Mouse (Mus musculus) liver, embryonic 15.5 days (tissue): Measurements from ENCODE around the gene Tln1. TPM values are rescaled to one million over a fixed set of nuclear protein-coding genes. Genes with fewer than 3 reads are reported as not detected.
"Not testable (repeated sequence)": the region's sequence is repeated elsewhere in the genome, so short reads cannot be mapped to it uniquely, and the experiment has no call there.

Experiments used
- ATAC-seq: fragments of 200-750 bp; cut with Nextera tagmentation; 2 replicates; pipeline ENCODE4 v1.8.0; 2017; ENCODE audit warnings: moderate number of reproducible peaks, mild to moderate bottlenecking, moderate library complexity; ENCODE audit not compliant: insufficient read depth
- H3K27ac ChIP-seq: fragments of 300-500 bp; sonication (generic); replicated peaks from 2 replicates; pipeline ENCODE4 v1.5.1; 2015; ENCODE audit warnings: mild to moderate bottlenecking, inconsistent platforms
- H3K27me3 ChIP-seq: fragments of 300-500 bp; sonication (generic); 2 replicates; pipeline ENCODE4 v1.6.1; 2015; ENCODE audit warnings: mild to moderate bottlenecking, inconsistent platforms
- H3K36me3 ChIP-seq: fragments of 300-500 bp; sonication (generic); replicated peaks from 2 replicates; pipeline ENCODE4 v1.6.1; 2015; ENCODE audit warnings: moderate library complexity, mild to moderate bottlenecking, inconsistent platforms
- H3K4me1 ChIP-seq: fragments of 300-500 bp; sonication (generic); replicated peaks from 2 replicates; pipeline ENCODE4 v1.6.1; 2015; ENCODE audit warnings: inconsistent platforms
- H3K4me2 ChIP-seq: fragments of 300-500 bp; sonication (generic); 2 replicates; pipeline ENCODE4 v1.6.1; 2015; ENCODE audit warnings: moderate library complexity, mild to moderate bottlenecking, inconsistent platforms
- H3K4me3 ChIP-seq: fragments of 300-500 bp; sonication (generic); replicated peaks from 2 replicates; pipeline ENCODE4 v1.5.1; 2015; ENCODE audit warnings: mild to moderate bottlenecking, inconsistent platforms
- H3K9ac ChIP-seq: fragments of 300-500 bp; sonication (generic); 2 replicates; pipeline ENCODE4 v1.6.1; 2015; ENCODE audit warnings: moderate library complexity, mild to moderate bottlenecking, inconsistent platforms
- H3K9me3 ChIP-seq: fragments of 300-500 bp; sonication (generic); replicated peaks from 2 replicates; pipeline ENCODE4 v1.6.1; 2016; ENCODE audit warnings: inconsistent platforms
- WGBS: fragments of 180-500 bp; shearing (Covaris S2); methylation state at CpG from one replicate; pipeline ENCODE4 v1.1.7; 2015; ENCODE audit warnings: mixed read lengths; ENCODE audit not compliant: insufficient replicate concordance; 5-methylcytosine and 5-hydroxymethylcytosine counted together
- polyA plus RNA-seq: library from polyadenylated mRNA; unstranded; fragments of >200 nt; fragmentation: Nextera tagmentation; extraction: Ambion mirVana; gene quantifications from 2 replicates; pipeline ENCODE4 v1.2.1, GENCODE M21; 2015

Gene Tln1
- polyA plus RNA-seq, 1 experiment from 2014 or later, result 37.5 TPM

DNA sequence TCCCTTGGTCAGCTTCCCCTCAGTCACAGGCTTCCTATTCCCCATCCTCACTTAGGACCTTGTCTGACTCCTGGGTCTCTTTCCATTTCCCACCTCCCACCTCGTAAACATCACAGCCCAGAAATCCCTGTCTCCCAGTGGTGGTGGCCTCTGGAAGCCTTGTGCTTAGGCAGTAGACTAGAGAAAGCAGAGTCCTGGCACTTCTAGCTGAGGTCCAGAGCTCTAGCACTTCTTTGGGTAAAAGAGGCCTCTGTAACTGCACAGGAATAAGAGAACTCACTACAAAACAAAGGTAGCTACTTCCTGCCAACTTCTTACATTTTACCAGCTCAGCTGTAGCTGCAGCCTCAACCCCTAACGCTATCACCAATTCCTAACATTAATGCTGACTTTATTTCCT, 1.5 kb downstream of the Tln1 start:
- peak overlapping the region; percentile 83 for H3K4me3 ChIP-seq
- WGBS, result 4% methylated on average over 2 of the region's 2 CpGs
- peaks cover 71% of the 10 kb centered on the region for H3K4me1 ChIP-seq
- H3K9ac ChIP-seq, result peak overlapping the region; percentile 93
- peak overlapping the region; percentile 92 for H3K4me2 ChIP-seq
- peak overlapping the region; percentile 100 for H3K27ac ChIP-seq
- no peak for ATAC-seq
- H3K27me3 ChIP-seq, result no peaks in the 10 kb centered on the region
- H3K36me3 ChIP-seq, result peaks cover 39% of the 10 kb centered on the region
- H3K9me3 ChIP-seq, result no peaks in the 10 kb centered on the region

GRCm38 (mm10) chr4:43560243-43560611, 2.3 kb downstream of the Tln1 start:
- peaks cover 39% of the 10 kb centered on the region for H3K36me3 ChIP-seq
- no peak for ATAC-seq

DNA sequence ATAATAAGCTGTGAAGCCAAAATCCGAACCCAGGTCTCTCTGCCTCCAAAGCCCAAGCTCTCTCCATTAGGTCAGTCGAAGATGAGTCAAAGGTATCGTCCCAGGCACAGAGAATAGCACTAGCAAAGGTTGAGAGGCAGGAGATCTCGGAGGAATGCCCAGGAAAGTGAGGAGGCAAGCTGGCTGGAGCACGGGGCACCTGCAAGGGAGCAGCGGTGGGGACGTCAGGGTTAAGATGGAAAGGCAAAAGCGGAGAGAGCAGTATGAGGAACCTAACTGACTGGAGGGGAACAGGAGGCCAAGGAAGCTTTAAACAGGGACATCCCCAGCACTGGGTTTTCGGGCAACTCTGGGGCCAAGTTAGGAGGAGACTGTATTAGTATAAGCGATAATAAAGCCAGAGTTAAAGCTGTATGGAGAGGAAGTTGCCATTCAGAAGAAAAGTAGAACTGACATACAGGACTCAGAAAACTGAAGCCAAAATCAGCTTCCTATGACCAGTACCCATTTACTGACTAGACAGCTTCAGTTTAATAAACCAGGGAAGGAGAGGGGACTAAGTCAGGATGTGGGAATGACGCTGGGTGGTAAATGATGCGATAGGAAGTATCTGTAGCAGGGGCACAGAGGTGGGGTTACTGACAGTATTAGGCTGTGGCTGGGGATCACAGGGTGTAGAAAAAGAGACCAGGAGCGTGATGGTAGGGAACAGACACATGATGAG, 2.8 kb downstream of the Tln1 start:
- H3K4me1 ChIP-seq, result peaks cover 68% of the 10 kb centered on the region
- peak overlapping the region; percentile 100 for H3K27ac ChIP-seq
- H3K36me3 ChIP-seq, result peaks cover 39% of the 10 kb centered on the region
- ATAC-seq, result no peak
- peak overlapping the region; percentile 92 for H3K4me2 ChIP-seq
- H3K27me3 ChIP-seq, result no peaks in the 10 kb centered on the region
- no peaks in the 10 kb centered on the region for H3K9me3 ChIP-seq
- WGBS, result 19% methylated on average over 13 of the region's 13 CpGs
- H3K4me3 ChIP-seq, result peak overlapping the region; percentile 83
- H3K9ac ChIP-seq, result peak overlapping the region; percentile 93

More at GRCm38 (mm10) chr4:43560243-43560611, 2.3 kb downstream of the Tln1 start:
- Histone ChIP-seq H3K4me2 (peak overlapping the region; percentile 92), H3K27ac (peak overlapping the region; percentile 100), H3K9me3 (no peaks in the 10 kb centered on the region), H3K4me3 (peak overlapping the region; percentile 83), H3K9ac (peak overlapping the region; percentile 93), H3K4me1 (peaks cover 71% of the 10 kb centered on the region), H3K27me3 (no peaks in the 10 kb centered on the region)
- 6% methylated on average over 6 of the region's 6 CpGs for WGBS

DNA sequence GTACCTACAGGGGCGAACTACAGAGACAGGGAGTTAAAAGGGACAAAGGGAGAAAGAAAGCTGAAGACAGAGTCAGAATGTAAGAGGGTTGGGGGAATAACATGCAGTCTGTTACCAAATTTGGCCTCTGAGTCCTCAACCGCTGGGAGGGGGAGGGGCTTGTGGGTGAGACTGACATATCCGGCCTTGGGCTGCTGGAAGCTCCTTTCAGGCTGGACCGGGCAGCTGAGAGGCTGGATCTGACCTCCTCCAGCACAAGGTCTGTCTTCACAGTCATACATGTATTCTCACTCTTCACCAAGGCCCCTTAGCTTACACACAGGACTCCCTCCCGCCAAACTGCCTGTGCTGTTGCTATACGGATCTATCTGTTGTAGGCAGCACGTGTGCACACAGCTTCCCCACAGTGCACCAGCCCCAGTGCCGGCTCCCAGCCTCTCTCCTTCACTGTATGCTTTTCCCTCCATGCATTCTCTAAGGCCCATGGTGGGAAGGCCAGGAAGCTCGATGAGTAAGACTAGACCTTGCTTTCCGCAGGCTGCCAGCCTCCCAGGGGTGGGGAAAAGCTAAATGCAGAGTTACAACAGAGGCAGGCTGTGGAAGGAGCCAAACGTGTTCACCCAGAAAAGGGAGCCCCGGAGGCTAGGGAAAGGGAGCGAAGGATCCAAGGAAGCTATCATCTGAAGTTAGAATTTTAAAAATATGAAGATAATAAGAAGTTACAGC, 3.7 kb downstream of the Tln1 start:
- H3K9me3 ChIP-seq, result no peaks in the 10 kb centered on the region
- peak overlapping the region; percentile 76 for H3K27ac ChIP-seq
- peak overlapping the region; percentile 48 for H3K9ac ChIP-seq
- H3K27me3 ChIP-seq, result no peaks in the 10 kb centered on the region
- peak overlapping the region; percentile 92 for H3K4me2 ChIP-seq
- H3K36me3 ChIP-seq, result peaks cover 46% of the 10 kb centered on the region
- 9% methylated on average over 13 of the region's 13 CpGs for WGBS
- no peak for ATAC-seq
- peaks cover 61% of the 10 kb centered on the region for H3K4me1 ChIP-seq
- peak overlapping the region; percentile 83 for H3K4me3 ChIP-seq

- H3K36me3 ChIP-seq, result peaks cover 53% of the 10 kb centered on the region
- WGBS, result 5% methylated on average over 5 of the region's 5 CpGs
- ATAC-seq, result no peak
- H3K4me1 ChIP-seq, result peaks cover 55% of the 10 kb centered on the region
- H3K27me3 ChIP-seq, result no peaks in the 10 kb centered on the region
- peak overlapping the region; percentile 83 for H3K4me3 ChIP-seq
- peak overlapping the region; percentile 76 for H3K27ac ChIP-seq
- H3K9ac ChIP-seq, result peak overlapping the region; percentile 48
- H3K4me2 ChIP-seq, result peak overlapping the region; percentile 92
- no peaks in the 10 kb centered on the region for H3K9me3 ChIP-seq
Observed at GRCm38 (mm10) chr4:43558028-43558630, 4.4 kb downstream of the Tln1 start.

- 0 out of 2 replicates have a peak, but pooled peaks cover 8% of the 10 kb centered on the region for H3K9me3 ChIP-seq
- H3K27ac ChIP-seq, result no peak overlapping the region
- H3K27me3 ChIP-seq, result no peaks in the 10 kb centered on the region
- 72% methylated on average over 7 of the region's 7 CpGs for WGBS
- peaks cover 75% of the 10 kb centered on the region for H3K36me3 ChIP-seq
- H3K9ac ChIP-seq, result no peak overlapping the region
- peaks cover 46% of the 10 kb centered on the region for H3K4me1 ChIP-seq
- H3K4me3 ChIP-seq, result no peak overlapping the region
- no peak overlapping the region for H3K4me2 ChIP-seq
- ATAC-seq, result no peak
Observed at GRCm38 (mm10) chr4:43555926-43556325, 6.6 kb downstream of the Tln1 start.

GRCm38 (mm10) chr4:43553891-43554290, 8.6 kb downstream of the Tln1 start:
- Histone ChIP-seq H3K9ac (no peak overlapping the region), H3K36me3 (peaks cover 92% of the 10 kb centered on the region), H3K4me2 (no peak overlapping the region), H3K4me3 (no peak overlapping the region), H3K4me1 (peaks cover 25% of the 10 kb centered on the region), H3K9me3 (0 out of 2 replicates have a peak, but pooled peaks cover 8% of the 10 kb centered on the region), H3K27ac (no peak overlapping the region), H3K27me3 (no peaks in the 10 kb centered on the region)
- no peak for ATAC-seq

DNA sequence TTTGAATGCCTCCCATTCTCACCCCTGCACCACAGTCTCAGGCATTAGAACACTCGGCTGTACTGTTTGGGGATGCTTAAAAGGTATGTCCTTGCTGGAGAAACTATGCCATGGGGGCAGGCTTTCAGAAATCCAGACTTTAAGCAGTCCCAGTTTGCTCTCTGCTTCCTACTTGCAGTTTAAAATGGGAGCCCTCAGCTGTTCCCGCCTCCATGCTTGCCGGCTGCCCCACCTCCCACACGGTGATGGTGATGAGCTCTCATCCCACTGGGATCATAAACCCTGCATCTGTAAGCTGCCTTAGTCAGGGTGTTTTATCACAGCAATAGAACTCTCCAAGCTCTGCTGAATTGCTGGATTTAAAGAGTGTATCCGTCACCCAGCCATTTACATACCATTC, 10.1 kb downstream of the Tln1 start:
- Histone ChIP-seq H3K4me2 (no peak overlapping the region), H3K27ac (no peak overlapping the region), H3K9me3 (0 out of 2 replicates have a peak, but pooled peaks cover 8% of the 10 kb centered on the region), H3K9ac (no peak overlapping the region), H3K4me1 (peaks cover 11% of the 10 kb centered on the region), H3K27me3 (no peaks in the 10 kb centered on the region), H3K36me3 (peaks cover 100% of the 10 kb centered on the region), H3K4me3 (no peak overlapping the region)
- no peak for ATAC-seq
- WGBS, result 91% methylated on average over 5 of the region's 5 CpGs

- WGBS, result 90% methylated on average over 6 of the region's 6 CpGs
- not testable (repeated sequence) for ATAC-seq, H3K9ac ChIP-seq, H3K27me3 ChIP-seq, H3K4me2 ChIP-seq, H3K9me3 ChIP-seq, H3K4me3 ChIP-seq, H3K4me1 ChIP-seq, H3K27ac ChIP-seq
- peaks cover 100% of the 10 kb centered on the region for H3K36me3 ChIP-seq
Observed at GRCm38 (mm10) chr4:43551854-43552253, 10.6 kb downstream of the Tln1 start.

DNA sequence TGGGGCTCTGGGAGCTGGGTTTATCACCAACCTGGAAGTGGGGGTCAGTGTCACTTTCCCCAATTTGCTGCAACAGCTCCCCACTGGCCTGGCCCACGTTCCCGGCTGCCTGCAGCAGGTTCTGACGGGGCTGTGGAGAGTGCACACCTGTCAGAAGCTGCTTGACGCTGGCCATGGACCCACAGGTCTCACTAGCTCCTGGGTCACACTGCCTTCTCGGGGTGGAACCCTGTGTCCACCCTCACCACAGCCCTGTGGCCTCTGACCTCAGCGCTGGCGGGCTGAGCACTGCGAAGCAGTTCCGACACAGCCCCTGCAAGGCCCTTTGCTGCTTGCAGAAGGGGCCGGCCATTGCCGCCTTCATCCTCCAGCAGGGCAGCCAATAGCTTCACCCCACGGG, 13.4 kb downstream of the Tln1 start:
- H3K9ac ChIP-seq, result no peak overlapping the region
- 90% methylated on average over 12 of the region's 12 CpGs for WGBS
- no peak for ATAC-seq

DNA sequence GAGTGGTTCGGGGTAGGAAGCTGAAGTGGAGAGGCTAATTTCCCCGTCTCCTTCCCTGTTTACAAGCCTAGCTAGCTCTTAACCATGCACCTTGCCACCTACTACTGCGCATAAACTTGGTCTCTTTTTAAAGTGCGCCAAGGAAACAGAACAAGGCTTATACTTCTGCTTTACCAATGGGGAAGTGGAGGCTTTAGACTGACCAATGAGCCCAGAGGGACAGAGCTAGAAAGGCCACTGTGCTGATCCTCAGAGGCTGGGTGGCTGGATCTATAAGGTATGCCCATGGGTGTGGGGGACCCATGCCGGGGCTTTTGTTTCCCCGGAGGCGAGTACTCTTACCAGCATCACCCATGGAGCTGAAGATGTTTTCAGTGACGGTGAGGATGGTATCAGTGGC, 15.3 kb downstream of the Tln1 start:
- Histone ChIP-seq H3K27ac (no peak overlapping the region), H3K4me2 (no peak overlapping the region), H3K4me3 (no peak overlapping the region), H3K36me3 (peaks cover 100% of the 10 kb centered on the region), H3K27me3 (no peaks in the 10 kb centered on the region), H3K4me1 (no peaks in the 10 kb centered on the region), H3K9me3 (0 out of 2 replicates have a peak, but pooled peaks cover under 1% of the 10 kb centered on the region), H3K9ac (no peak overlapping the region)
- ATAC-seq, result no peak
- WGBS, result 87% methylated on average over 8 of the region's 8 CpGs

More for the DNA sequence above, 13.4 kb downstream of the Tln1 start:
- H3K4me1 ChIP-seq, result no peaks in the 10 kb centered on the region
- no peaks in the 10 kb centered on the region for H3K27me3 ChIP-seq
- H3K4me2 ChIP-seq, result no peak overlapping the region
- H3K4me3 ChIP-seq, result no peak overlapping the region
- no peak overlapping the region for H3K27ac ChIP-seq
- H3K36me3 ChIP-seq, result peaks cover 100% of the 10 kb centered on the region
- 0 out of 2 replicates have a peak, but pooled peaks cover 8% of the 10 kb centered on the region for H3K9me3 ChIP-seq
